Comparison of ENCODE assay signal across 12 mouse cellular contexts in the genomic region with DNA sequence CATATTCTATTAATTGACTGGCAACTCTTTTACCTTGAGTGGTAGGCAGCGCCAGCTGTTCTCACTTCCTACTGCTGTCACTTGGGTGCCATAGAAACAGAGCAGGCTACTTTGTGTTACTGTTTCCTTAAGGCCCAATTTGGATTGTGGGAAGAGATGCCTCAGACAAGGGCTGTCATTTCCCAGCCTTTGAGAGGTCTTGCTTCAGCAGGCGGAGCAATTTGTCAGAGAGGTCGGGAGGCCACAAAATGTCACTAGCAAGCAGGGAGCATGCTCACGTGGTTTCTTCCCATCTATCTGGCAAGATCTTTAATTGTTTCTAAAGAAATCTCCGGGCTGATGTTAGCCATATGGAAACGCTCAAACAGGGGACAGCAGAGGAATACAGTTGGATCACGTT.
DNase-seq lines count a peak whose midpoint lies in the region; ATAC-seq lines count a peak whose summit lies in the region.
"Had no signal": no experiment of that assay in that cellular context is flagged by ENCODE, and none has a peak within 500 bp of the region (broad histone marks: within the 10 kb centered on the region; RNA-seq: fewer than 3 reads in every experiment).

No protein-coding gene starts in this region.

- 0 out of 2 replicates have a peak, but pooled peaks have one; percentile 19 for ATAC-seq in hindbrain, embryonic 16.5 days
- peak; percentile 84 for ATAC-seq in lung, embryonic 15.5 days (ENCODE audit: borderline replicate concordance, extremely low read depth, low FRiP score, low TSS enrichment)
- ATAC-seq: midbrain, embryonic 15.5 days had no signal

- no peak overlapping the region for H3K27ac ChIP-seq in hindbrain, embryonic 16.5 days (ENCODE audit: low read depth, low read length)
- H3K27ac ChIP-seq in lung, embryonic 15.5 days: peak overlapping the region; percentile 56
- H3K27ac ChIP-seq: heart, embryonic 15.5 days; limb, embryonic 13.5 days; midbrain, embryonic 15.5 days had no signal

- H3K36me3 ChIP-seq in hindbrain, embryonic 16.5 days (ENCODE audit: control insufficient read depth, insufficient read depth, low read length): no peaks in the 10 kb centered on the region
- no peaks in the 10 kb centered on the region for H3K36me3 ChIP-seq in lung, embryonic 15.5 days
- H3K36me3 ChIP-seq: heart, embryonic 15.5 days; limb, embryonic 13.5 days; midbrain, embryonic 15.5 days had no signal

- no peak overlapping the region for H3K4me2 ChIP-seq in hindbrain, embryonic 16.5 days (ENCODE audit: low read length)
- H3K4me2 ChIP-seq in lung, embryonic 15.5 days: no peak overlapping the region
- H3K4me2 ChIP-seq: heart, embryonic 15.5 days; limb, embryonic 13.5 days; midbrain, embryonic 15.5 days had no signal

- H3K4me1 ChIP-seq in hindbrain, embryonic 16.5 days (ENCODE audit: control insufficient read depth, insufficient read depth, low read depth, low read length): peaks cover 3% of the 10 kb centered on the region; the same call in 1 of the 2 replicates
- peaks cover 20% of the 10 kb centered on the region for H3K4me1 ChIP-seq in lung, embryonic 15.5 days
- H3K4me1 ChIP-seq: heart, embryonic 15.5 days had no signal

- intact Hi-C loops in heart, postnatal 10 days (cut with DNase I): no loop called here

- no peaks in the 10 kb centered on the region for H3K27me3 ChIP-seq in hindbrain, embryonic 16.5 days (replicated peaks; ENCODE audit: control insufficient read depth, insufficient read depth, low read length)
- H3K27me3 ChIP-seq in lung, embryonic 15.5 days: no peaks in the 10 kb centered on the region
- H3K27me3 ChIP-seq: heart, embryonic 15.5 days; limb, embryonic 13.5 days; midbrain, embryonic 15.5 days had no signal

- H3K9me3 ChIP-seq in hindbrain, embryonic 16.5 days (ENCODE audit: control insufficient read depth, low read length): no peaks in the 10 kb centered on the region
- no peaks in the 10 kb centered on the region for H3K9me3 ChIP-seq in lung, embryonic 15.5 days
- H3K9me3 ChIP-seq: heart, embryonic 15.5 days; limb, embryonic 13.5 days; midbrain, embryonic 15.5 days had no signal

- H3K4me3 ChIP-seq in hindbrain, embryonic 16.5 days (ENCODE audit: low read length): no peak overlapping the region
- H3K4me3 ChIP-seq in lung, embryonic 15.5 days: no peak overlapping the region
- H3K4me3 ChIP-seq: heart, embryonic 15.5 days; limb, embryonic 13.5 days; midbrain, embryonic 15.5 days had no signal

- DNase-seq in heart, postnatal 10 days: peak; percentile 3 to 6
- no peak for DNase-seq in heart, postnatal 4 days
- peak; percentile 74 for DNase-seq in brain, adult 2 months (ENCODE audit: low read depth, low spot score)
- DNase-seq in Muller cell, postnatal 12 days (ENCODE audit: inconsistent ontology term): no peak
- no peak for DNase-seq in ovary, postnatal 10 days (ENCODE audit: low spot score)
- DNase-seq in cerebellum, adult 9-11 months: no peak
- DNase-seq: B cell, adult 2 months had no signal

- H3K9ac ChIP-seq in hindbrain, embryonic 16.5 days (ENCODE audit: low read depth, low read length): no peak overlapping the region
- H3K9ac ChIP-seq in lung, embryonic 15.5 days: no peak overlapping the region
- H3K9ac ChIP-seq: heart, embryonic 15.5 days; limb, embryonic 13.5 days; midbrain, embryonic 15.5 days had no signal

- WGBS in hindbrain, embryonic 16.5 days: 18% methylated on average over 7 of the region's 7 CpGs
- WGBS in lung, embryonic 15.5 days: 23% methylated on average over 7 of the region's 7 CpGs

Comparison
In these comparisons a context has a peak if more than half of its experiments do, and no peak if none do; other contexts are left out.
1. DNase-seq: peak in heart, postnatal 10 days (2 of 2) and brain, adult 2 months (single experiment); none in heart, postnatal 4 days (single experiment), Muller cell, postnatal 12 days (single experiment), ovary, postnatal 10 days (single experiment) and cerebellum, adult 9-11 months (single experiment).